Mouse (Mus musculus): ENCODE measurements around the gene Gpr101. TPM values are rescaled to one million over a fixed set of nuclear protein-coding genes. Genes with fewer than 3 reads are reported as not detected.

The Gpr101 gene
- polyA plus RNA-seq (2016; fragmentation: Nextera tagmentation; extraction: Ambion mirVana), result not detected in 2 replicates

GRCm38 (mm10) chrX:57503634-57504033 is at the start of gene Gpr101:
Gene Gpr101, minus strand, starts transcription at chrX:57503757.
- no peaks in the 10 kb centered on the region for H3K36me3 ChIP-seq
- peak; percentile 17 for DNase-seq (ENCODE audit: low spot score)
- H3K4me1 ChIP-seq, result no peaks in the 10 kb centered on the region
- 0 out of 2 replicates have a peak, but pooled peaks cover 3% of the 10 kb centered on the region for H3K9me3 ChIP-seq (replicated peaks)
- H3K27me3 ChIP-seq (ENCODE audit: low read depth, poor library complexity, severe bottlenecking), result peaks cover 48% of the 10 kb centered on the region
- H3K27ac ChIP-seq (replicated peaks), result no peak within 1 kb of the TSS
- WGBS, result 3% methylated on average over 16 of the region's 28 CpGs
- peak within 1 kb of the TSS; percentile 56 for H3K4me3 ChIP-seq

GRCm38 (mm10) chrX:57521117-57522095 is 17.8 kb upstream of the Gpr101 start:
- Histone ChIP-seq H3K4me1 (no peaks in the 10 kb centered on the region), H3K9me3 (replicated peaks) (no peaks in the 10 kb centered on the region), H3K36me3 (no peaks in the 10 kb centered on the region), H3K4me3 (peak overlapping the region; percentile 36), H3K27ac (replicated peaks) (no peak overlapping the region), H3K27me3 (ENCODE audit: low read depth, poor library complexity, severe bottlenecking) (0 out of 2 replicates have a peak, but pooled peaks cover 7% of the 10 kb centered on the region)
- 38% methylated on average over 28 of the region's 28 CpGs for WGBS
- DNase-seq (ENCODE audit: low spot score), result peak; percentile 27

- WGBS, result 87% methylated on average over 1 of the region's 1 CpGs
- Histone ChIP-seq H3K27ac (replicated peaks) (no peak overlapping the region), H3K9me3 (replicated peaks) (no peaks in the 10 kb centered on the region), H3K36me3 (no peaks in the 10 kb centered on the region), H3K4me1 (no peaks in the 10 kb centered on the region), H3K4me3 (no peak overlapping the region), H3K27me3 (ENCODE audit: low read depth, poor library complexity, severe bottlenecking) (peaks cover 47% of the 10 kb centered on the region)
- DNase-seq (ENCODE audit: low spot score), result no peak
Observed at GRCm38 (mm10) chrX:57506247-57506646, 2.7 kb upstream of the Gpr101 start.

Other genes starting within 250 kb of the Gpr101 start
- 3.9 and 7.3 TPM in 2 replicates for gene Arhgef6, start 165.0 kb downstream of the Gpr101 start, polyA plus RNA-seq (2016; fragmentation: Nextera tagmentation; extraction: Ambion mirVana)
- 196 and 230 TPM in 2 replicates for gene Rbmx, start 110.7 kb downstream of the Gpr101 start, polyA plus RNA-seq (2016; fragmentation: Nextera tagmentation; extraction: Ambion mirVana)
- gene Gm364, start 94.6 kb downstream of the Gpr101 start, polyA plus RNA-seq (2016; fragmentation: Nextera tagmentation; extraction: Ambion mirVana), result not detected in 2 replicates